Mouse (Mus musculus): ENCODE data around the gene Tbxas1.

Gene Tbxas1

GRCm38 (mm10) chr6:38853561-38853992, 21.6 kb upstream of the Tbxas1 start:
- no peak for DNase-seq (ENCODE audit: low read depth, low spot score)

GRCm38 (mm10) chr6:38859819-38860218, 15.4 kb upstream of the Tbxas1 start:
- DNase-seq (ENCODE audit: low read depth, low spot score) = no peak

GRCm38 (mm10) chr6:38860301-38860700, 14.9 kb upstream of the Tbxas1 start:
- no peak for DNase-seq (ENCODE audit: low read depth, low spot score)

DNA sequence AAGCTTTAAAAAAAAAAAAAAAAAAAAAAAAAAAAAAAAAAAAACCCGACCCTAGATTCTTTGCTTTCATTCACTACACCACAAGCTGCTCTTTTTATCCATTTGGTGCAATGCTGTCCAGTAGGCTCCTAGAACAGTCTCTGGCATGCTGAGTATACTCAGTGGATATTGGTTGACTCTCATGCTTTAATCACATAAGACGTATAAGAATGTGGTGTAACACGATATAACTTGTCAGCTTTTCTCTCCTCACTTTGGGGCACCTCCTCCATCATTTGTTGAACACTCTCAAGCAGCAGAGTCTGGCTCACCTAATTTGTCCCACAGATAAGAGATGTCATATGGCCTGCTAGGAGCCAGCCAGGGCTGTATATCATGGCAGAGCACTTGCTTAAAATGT, 11.6 kb upstream of the Tbxas1 start:
- DNase-seq (ENCODE audit: low read depth, low spot score) = no peak

DNA sequence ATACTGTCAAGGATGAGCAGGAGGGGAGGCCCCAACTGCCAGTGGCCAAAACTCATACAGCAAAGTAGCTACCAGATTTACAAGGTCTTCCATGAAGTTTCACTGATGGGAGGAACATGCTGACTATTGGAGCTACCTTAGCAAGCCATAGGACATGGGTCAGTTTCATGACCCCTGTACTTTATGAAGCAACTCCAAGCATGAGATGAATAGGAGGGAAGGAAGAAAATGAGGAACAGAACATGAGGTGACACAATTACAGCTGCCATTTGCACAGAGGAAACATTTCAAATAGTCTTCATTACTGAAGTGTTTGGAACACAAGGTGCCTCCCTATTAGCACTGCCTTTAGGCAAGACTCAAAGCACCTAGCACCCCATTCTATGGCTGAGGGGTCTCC, 9.4 kb upstream of the Tbxas1 start:
- DNase-seq (ENCODE audit: low read depth, low spot score) = no peak

DNA sequence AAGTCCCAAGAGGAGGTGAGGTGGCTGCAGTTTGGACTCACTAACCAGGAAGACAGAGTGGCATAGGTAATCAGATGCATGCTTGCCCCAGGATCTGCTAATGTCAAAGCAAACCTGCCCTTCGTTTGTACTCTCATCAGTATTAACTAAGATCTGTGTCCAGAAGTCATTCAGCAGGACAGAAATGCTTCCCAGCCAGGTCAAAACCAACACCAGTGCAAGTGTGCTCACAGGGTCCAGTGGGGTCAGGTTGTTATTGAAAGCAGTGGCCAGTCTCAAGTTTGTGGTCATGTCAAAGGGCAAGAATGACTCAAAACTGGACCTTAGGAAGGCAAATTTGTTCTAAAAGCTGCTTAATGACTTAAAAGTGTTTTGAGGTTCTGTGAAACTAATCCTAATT, 8.8 kb upstream of the Tbxas1 start:
- DNase-seq (ENCODE audit: low read depth, low spot score) = no peak

DNA sequence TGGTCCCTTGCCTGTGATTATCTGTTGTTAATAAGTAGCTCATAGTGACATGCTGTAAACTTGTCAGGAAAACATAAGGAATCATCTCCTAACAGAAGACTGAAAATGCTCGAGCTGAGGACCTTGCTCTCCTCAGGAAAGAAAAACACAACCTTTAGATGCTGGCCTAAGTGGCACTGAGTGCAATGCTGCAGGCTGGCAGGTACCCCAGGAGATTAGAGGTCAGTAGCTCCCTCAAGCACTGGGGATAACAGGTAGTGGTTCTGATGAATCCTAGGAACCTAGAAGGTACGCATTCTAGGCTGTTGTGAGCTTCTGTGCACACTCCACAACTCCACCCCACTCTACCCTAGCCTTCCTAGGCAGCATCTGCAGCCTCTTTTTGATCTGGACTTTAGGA, 8.4 kb upstream of the Tbxas1 start:
- DNase-seq (ENCODE audit: low read depth, low spot score) = no peak

DNA sequence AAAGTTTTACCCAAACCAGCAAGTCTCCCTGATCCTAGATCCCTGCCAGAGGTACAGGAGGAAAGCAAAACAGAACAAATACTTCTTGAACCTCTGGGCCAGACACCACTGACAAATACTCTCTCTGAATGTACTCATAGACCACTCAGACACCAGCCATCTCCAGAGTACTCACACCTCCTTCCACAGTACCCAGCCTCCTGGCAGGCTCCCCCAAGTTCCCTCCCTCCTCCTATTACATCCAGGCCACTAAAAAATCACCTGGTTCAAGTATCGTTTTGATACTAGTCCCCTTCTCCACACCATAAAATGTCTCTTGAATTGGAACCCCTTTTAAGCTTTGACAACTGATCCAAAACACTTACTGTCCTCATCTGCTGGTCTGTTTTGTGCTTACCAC, 7.9 kb upstream of the Tbxas1 start:
- no peak for DNase-seq (ENCODE audit: low read depth, low spot score)

DNA sequence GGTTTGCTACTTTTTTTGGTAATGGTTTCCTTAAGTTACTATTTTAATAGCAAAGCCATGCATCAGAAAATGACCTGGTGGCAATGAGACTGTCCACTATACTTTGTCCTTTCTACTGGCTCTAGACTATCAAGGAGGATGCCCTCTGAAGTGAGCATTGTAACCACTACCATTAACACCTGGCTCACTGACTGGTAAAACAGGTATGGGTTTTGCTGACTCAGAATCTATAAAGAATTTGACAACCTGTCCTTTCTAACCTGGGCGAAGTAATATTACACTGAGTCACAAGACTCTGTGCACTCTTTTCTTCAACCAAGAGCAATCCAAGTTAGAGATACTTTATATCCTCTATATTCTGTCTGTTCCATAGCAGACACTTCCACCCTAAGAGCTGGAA, 6.2 kb upstream of the Tbxas1 start:
- DNase-seq (ENCODE audit: low read depth, low spot score) = no peak

DNA sequence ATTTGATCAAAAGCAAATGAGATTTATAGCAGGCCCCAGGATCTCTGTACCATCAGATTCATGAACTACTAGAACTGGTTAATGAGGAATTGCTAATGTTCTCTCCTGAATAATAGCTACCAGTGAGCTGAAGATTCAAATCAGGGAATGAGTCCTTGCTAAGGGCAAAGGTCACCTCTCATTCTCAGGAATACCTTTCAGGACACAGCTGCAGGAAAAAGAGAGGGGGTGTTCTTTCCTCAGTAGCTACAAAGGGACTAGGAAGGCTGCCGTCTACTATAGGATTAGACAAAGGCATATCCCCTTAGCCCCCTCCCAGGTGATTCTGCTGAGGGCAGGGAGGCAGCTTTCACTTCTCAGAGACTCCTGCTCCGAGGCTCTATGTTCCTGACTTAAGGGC, 5.1 kb upstream of the Tbxas1 start:
- no peak for DNase-seq (ENCODE audit: low read depth, low spot score)

GRCm38 (mm10) chr6:38871051-38871450, 4.2 kb upstream of the Tbxas1 start:
- no peak for DNase-seq (ENCODE audit: low read depth, low spot score)

DNA sequence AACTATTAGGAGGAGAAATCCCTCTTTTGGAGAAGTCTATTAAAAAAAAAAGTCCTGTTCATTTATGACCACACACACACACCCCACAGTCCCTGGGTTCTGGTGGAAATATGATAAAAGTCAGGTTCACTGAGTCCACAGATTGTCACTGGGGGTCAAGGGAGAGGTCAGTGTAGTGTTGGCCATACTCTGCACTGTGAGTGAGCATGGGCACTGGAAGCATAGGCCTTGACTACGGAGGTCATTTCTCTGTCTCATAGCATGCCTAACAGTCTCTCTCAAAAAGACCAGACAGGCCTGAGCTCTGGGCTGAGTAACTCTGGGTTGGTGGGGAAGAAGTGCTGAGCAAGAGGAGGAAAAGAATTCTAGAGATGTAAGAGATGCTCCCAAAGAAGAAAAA, 1.9 kb upstream of the Tbxas1 start:
- DNase-seq (ENCODE audit: low read depth, low spot score) = no peak

DNA sequence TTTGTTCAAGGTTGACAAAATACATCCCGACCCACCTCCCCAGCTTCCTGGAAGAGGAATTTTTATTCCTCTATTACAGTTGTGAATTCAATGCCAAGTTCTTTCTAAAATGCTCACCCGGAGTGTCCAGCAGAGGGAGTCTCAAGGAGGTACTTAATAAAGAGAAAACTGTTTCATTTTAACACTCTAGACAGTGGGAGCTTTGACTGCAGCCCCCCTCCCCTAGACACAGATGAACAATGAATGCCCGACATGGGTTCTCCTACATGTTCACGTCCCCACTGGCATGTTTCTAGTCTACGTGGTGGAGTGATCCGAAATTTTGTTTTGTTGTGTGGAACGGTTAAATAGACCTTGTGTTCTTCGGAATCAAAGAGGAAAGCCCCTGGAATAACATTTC, 1.2 kb upstream of the Tbxas1 start:
- DNase-seq (ENCODE audit: low read depth, low spot score) = no peak

- no peak for DNase-seq (ENCODE audit: low read depth, low spot score)
Measured at GRCm38 (mm10) chr6:38874565-38875257, 493 bp upstream of the Tbxas1 start.

- peak; percentile 65 for DNase-seq (ENCODE audit: low read depth, low spot score)
Measured at GRCm38 (mm10) chr6:38876071-38876911, 1.1 kb downstream of the Tbxas1 start, which contains the start of gene Hipk2. Gene Hipk2, minus strand, starts transcription at chr6:38876165.

GRCm38 (mm10) chr6:38877674-38878073, 2.5 kb downstream of the Tbxas1 start:
- DNase-seq (ENCODE audit: low read depth, low spot score) = no peak

DNA sequence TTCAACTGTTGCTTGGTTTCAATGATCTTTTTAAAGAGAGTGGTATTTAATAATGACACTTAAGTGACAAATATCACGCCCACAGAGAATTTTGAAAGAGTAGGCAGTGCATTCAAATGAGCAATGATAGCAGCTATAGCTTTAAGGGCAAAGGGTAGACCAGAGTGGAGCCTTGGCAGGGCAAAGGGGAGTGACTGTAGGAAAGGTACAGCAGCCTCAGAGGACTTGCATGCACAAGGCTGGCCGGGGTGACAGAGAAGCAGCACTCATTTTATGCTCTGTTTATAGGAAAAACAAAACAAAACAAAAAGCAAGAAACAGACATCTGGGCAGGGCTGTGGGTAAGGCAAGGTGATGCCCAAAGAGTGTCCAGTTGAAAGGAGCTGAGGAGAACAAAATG, 6.3 kb downstream of the Tbxas1 start:
- no peak for DNase-seq (ENCODE audit: low read depth, low spot score)

- DNase-seq (ENCODE audit: low read depth, low spot score) = no peak
Measured at GRCm38 (mm10) chr6:38881975-38882374, 6.8 kb downstream of the Tbxas1 start.

DNA sequence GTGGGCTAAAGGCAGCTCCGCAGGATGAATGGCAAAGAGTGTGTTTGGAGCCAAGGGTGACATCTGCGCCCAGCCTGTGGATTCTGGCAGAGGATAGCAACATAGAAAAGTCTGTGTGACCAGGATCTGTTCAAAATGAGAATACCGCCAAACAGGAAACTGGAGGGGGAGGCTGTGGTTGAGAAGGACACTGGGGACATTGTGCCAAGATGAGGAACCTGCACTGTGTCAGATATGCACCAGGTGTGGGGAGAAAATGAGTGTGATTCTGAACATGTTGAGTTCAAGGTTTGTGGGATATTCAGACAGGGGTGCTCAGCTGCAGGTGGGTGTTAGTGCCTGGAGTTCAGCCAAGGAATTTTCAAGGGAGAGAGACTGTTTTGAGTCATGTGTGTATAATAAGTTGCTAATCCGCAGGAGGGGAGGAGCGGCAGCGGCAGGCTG, 7.5 kb downstream of the Tbxas1 start:
- no peak for DNase-seq (ENCODE audit: low read depth, low spot score)

- DNase-seq (ENCODE audit: low read depth, low spot score) = no peak
Measured at GRCm38 (mm10) chr6:38884482-38884881, 9.3 kb downstream of the Tbxas1 start.

- no peak for DNase-seq (ENCODE audit: low read depth, low spot score)
Measured at GRCm38 (mm10) chr6:38885132-38885531, 9.9 kb downstream of the Tbxas1 start.

GRCm38 (mm10) chr6:38887436-38887835, 12.2 kb downstream of the Tbxas1 start:
- DNase-seq (ENCODE audit: low read depth, low spot score) = no peak

DNA sequence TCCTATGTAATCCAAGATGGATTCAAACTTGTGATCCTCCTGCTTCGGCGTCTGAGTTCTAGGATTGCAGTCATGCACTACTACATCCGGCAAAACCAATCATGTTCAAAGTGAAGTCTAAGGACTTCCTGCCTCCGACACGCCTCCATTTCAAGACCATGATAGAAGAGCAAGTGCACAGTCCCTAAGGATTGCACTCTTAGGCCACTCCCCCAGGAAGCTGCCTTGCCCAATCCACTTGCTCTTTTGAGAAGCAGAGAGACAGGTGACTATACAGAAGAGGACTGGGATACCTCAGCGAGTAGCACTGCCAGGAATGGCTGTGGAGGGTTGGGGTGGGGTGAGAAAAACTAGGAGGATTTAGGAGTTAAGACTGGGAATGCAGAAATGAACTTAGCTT, 14.0 kb downstream of the Tbxas1 start:
- DNase-seq (ENCODE audit: low read depth, low spot score) = no peak
